Mouse (Mus musculus) inflammation-experienced regulatory T-cells, adult 16 weeks (primary cell): ENCODE results near the gene Vmn1r219. TPM values are rescaled to one million over a fixed set of nuclear protein-coding genes. Genes with fewer than 3 reads are reported as not detected.

Experiments
- polyA plus RNA-seq: library from polyadenylated mRNA; unstranded; fragments of 100-300 nt; shearing (Covaris generic); gene quantifications from one replicate; pipeline ENCODE4 v1.2.1, GENCODE M21; 2017

Gene Vmn1r219
- polyA plus RNA-seq = not detected

GRCm38 (mm10) chr13:23159012-23159411 is at the start of gene Vmn1r219:
Gene Vmn1r219, plus strand, starts transcription at chr13:23159312.

GRCm38 (mm10) chr13:23118126-23118525 is 41.0 kb upstream of the Vmn1r219 start, which contains the start of gene Vmn1r217:
Gene Vmn1r217, minus strand, starts transcription at chr13:23118226.

GRCm38 (mm10) chr13:23133099-23133498 is 26.0 kb upstream of the Vmn1r219 start, which contains the start of gene Vmn1r218:
Gene Vmn1r218, plus strand, starts transcription at chr13:23133155.

GRCm38 (mm10) chr13:23187875-23188274 is 28.8 kb downstream of the Vmn1r219 start, which contains the start of gene Vmn1r220:
Gene Vmn1r220, minus strand, starts transcription at chr13:23187975.

GRCm38 (mm10) chr13:23213827-23214226 is 54.7 kb downstream of the Vmn1r219 start, which contains the start of gene Vmn1r221:
Gene Vmn1r221, plus strand, starts transcription at chr13:23214127.

Other genes starting within 250 kb of the Vmn1r219 start
- not detected for gene Vmn1r213, start 151.7 kb upstream of the Vmn1r219 start, polyA plus RNA-seq
- not detected for gene Vmn1r214, start 128.9 kb upstream of the Vmn1r219 start, polyA plus RNA-seq
- not detected for gene Vmn1r215, start 91.3 kb upstream of the Vmn1r219 start, polyA plus RNA-seq
- gene Vmn1r217, start 41.1 kb upstream of the Vmn1r219 start, polyA plus RNA-seq = not detected
- gene Vmn1r218, start 26.2 kb upstream of the Vmn1r219 start, polyA plus RNA-seq = 0.05 TPM
- gene Vmn1r220, start 28.7 kb downstream of the Vmn1r219 start, polyA plus RNA-seq = not detected
- gene Vmn1r221, start 54.8 kb downstream of the Vmn1r219 start, polyA plus RNA-seq = not detected
- gene Vmn1r222, start 76.6 kb downstream of the Vmn1r219 start, polyA plus RNA-seq = not detected
- gene Vmn1r223, start 87.8 kb downstream of the Vmn1r219 start, polyA plus RNA-seq = not detected
- 32.3 TPM for gene Zfp322a, start 209.9 kb downstream of the Vmn1r219 start, polyA plus RNA-seq